Mouse (Mus musculus) mouse embryonic stem cell (cell line): ENCODE data around the gene Rbm17.

Experiments
- in situ Hi-C, 2 experiments: fragments of 300-500 bp; cut with MboI; formaldehyde crosslinking; loops; 1 replicate in 1 of 2; 3 replicates in 1 of 2; pipeline ENCODE4 v1.14.3; 2019 to 2020; ENCODE audit warnings: low sequenced_read_pairs in 2 of 2, low pct_unique_long_range_greater_than_20kb in 1 of 2, mixed read lengths in 1 of 2; ENCODE audit not compliant: unreplicated experiment in 1 of 2

Gene Rbm17

DNA sequence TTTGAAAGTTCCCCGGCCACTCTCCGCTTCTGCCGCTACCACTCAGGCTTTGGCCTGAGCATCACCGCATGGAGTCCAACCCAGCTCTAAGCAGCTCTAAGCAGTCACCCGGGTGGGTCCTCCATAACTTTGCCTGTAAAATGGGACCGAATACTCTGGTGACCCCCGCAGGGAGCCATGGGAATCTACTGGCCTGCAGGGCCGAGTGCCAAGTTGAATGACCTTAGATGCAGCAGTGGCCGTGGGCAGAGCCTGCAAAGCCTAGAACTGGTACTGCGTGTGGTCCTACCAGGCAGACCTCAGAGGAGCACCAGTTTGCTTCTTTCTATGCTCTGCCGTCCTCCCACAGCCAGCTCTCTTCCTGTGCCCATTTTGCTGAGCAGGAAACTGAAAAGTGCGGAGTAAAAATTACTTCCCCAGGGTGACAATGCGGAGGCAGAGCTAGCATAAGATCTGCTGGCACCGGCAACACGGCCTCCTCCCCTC is 50.9 kb downstream of the Rbm17 start:
- in situ Hi-C loops = no loop called here

DNA sequence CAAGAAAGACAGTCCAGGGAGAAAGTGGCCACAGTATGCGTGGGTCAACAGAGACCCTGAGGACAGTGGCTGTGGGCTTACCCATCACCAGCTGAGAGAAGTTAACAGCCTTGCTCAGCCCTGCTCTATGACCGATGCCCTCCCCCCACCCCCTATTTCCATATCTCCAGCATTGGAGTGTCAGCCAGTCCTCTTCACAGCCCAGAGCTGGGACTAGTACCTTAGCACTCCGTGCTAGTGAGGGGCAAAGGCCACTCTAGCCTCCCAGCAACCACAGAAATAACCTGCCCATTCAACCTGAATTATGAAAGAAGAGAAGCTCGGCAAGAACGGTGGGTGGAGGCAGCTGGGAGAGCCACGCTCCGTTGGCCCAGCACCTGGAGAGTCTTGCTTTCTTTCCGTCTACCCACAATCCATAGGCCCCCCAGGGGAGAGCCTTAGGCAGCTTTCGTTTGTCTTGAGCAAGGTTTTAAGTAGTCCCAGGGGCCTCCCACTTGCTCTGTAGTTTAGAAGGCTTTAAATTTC is 51.6 kb downstream of the Rbm17 start:
- in situ Hi-C loops = no loop called here

DNA sequence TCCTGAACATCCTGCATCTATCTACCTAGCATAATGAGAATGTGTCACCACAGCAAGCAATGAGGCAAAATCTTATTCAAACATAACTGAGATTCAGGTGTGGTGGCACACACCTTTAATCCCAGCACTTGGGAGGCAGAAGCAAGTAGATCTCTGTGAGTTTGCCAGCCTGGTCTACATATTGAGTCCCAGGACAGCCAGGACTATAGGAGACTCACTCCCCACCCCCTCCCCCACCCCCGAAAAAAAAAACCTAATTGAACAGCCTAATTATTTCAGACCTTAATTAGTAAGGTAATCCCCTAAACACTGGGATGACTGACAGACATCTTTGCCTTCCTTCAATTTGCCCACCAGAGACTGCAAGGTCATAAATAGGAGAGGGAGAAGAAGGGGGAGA is 52.2 kb downstream of the Rbm17 start:
- in situ Hi-C loops = no loop called here

DNA sequence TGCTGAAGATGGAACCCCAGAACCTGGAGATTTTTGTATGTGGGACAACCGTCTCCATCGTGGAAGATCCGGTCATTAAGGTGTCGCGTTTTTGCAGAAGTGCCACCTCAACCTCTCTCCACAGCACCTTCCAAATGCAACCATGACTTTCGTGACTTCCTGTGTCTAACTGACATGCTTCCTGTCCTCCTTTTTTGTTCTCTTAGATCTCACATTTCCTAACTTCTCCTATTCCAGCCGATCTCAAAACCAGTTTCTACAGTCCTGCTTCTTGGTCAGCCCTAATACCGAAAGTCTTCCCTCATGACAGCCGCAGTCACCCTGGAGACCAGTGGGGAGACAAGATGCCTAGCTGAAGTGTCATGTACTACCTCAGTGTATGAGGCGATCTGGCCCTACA is 55.4 kb downstream of the Rbm17 start:
- in situ Hi-C loops = loop anchor here in 1 of 2 experiments (10.0 kb wide), 1 partner anchor 214 kb away; no protein-coding TSS in a partner anchor

DNA sequence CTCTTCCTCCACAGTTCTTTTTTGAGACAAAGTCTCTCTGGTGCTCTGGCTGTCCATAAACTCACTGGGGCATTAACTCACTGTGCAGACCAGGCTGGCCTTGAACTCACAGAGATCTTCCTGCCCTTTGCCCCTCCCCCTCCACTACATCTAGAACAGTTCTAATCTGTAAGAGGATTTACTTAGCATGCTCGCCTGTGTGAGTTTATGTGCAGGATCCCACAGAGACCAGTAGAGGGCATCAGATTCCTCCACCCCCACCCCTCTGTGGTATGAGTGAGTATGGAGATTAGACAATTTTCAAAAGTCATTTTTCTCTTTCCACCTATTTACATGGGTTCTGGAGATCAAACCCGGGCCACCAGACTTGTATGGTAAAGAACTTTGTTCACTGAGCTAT is 56.3 kb downstream of the Rbm17 start:
- in situ Hi-C loops = loop anchor here in 1 of 2 experiments (10.0 kb wide), 1 partner anchor 213 kb away; no protein-coding TSS in a partner anchor

DNA sequence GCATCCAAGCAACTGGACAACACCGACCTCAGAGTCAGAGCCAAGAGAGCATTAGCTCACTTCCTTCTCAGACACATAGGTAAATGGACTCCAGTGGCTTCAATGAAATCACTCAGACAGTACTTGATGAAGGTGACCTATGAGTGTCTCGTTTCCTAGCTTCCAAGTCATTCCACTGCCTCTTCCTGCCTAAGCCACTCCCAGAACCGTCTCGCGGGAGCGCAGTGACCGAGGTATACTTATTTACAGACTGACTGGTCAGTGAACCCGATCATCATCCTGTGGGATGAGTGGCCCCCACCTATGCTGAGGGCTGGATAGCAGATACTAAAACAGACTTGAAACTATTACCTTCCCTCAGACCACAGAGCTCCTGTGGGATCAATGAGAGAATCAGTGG is 57.9 kb downstream of the Rbm17 start:
- in situ Hi-C loops = loop anchor here in 1 of 2 experiments (10.0 kb wide), 1 partner anchor 211 kb away; no protein-coding TSS in a partner anchor

DNA sequence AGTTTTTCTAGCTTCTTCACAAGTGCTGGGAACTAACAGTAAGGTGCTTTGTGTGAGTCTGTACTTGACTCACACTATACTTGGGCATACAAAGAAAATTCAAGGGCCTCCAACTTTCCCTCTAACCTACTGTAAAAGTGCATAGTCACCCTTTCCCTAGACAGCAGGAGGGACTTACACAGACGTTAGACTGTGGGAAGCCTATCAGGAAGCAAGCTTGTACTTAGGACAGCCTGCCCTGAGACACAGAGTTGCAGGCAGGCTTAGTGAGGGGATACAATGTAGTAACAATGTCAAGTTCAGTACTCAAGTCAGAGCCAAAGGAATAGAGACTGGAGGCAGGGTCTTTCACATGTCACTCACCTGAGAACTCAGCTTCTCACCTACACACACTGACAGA is 58.6 kb downstream of the Rbm17 start:
- in situ Hi-C loops = loop anchor here in 1 of 2 experiments (10.0 kb wide), 1 partner anchor 211 kb away; no protein-coding TSS in a partner anchor

DNA sequence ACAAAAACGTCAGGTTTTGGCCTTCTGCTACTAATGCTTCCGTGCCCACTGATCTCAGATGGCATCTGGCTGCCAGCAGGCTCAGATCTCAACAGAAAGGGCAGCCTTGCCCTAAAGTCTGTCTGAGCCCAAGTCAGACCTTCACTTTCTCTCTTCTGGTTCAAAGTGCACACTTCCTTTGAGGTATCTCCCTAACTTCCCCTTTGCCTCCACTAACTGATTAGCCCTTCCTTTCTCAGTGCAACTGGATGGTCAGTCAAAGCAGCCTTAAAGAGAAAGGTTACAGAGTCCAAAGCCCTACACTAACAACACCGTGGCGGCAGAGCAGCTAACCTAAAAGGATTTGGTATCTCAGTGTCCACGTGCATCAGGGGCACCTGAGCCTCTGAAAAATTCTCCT is 59.6 kb downstream of the Rbm17 start:
- in situ Hi-C loops = loop anchor here in 1 of 2 experiments (10.0 kb wide), 1 partner anchor 210 kb away; no protein-coding TSS in a partner anchor

DNA sequence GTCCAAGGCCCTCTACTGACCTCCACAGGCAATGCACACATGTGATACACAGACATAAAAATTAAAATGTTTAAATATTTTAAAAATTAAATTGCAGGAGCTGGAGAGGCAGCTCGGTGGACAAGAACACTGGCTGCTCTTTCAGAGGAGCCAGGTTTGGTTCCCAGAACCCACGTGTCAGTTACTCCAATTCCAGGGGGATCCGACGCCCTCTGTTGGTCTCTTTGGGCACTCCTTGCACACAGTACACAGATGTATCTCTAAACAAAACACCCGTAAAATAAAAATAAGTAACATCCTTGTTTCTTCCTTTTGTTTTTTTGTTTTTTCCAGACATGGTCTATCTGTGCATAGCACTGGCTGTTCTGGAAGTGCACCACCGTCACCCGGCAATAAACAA is 60.8 kb downstream of the Rbm17 start:
- in situ Hi-C loops = loop anchor here in 1 of 2 experiments (10.0 kb wide), 1 partner anchor 208 kb away; no protein-coding TSS in a partner anchor

DNA sequence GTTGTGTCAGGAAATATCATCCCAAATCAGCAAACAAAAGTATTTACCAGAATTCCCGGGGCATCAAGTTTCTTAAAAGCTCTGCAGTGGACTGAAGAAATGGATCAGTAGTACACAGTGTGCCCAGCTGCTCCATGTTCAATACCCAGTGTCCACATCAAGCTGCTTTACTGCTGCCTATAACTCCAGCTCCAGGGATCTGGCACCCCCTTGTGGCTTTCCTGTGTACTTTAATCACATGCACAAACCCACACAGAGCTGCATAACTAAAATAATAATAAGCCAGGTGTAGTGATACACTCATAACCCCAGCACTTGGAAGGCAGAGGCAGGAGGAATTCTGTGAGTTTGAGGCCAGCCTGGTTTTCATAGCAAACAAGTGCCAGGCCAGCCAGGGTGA is 61.3 kb downstream of the Rbm17 start:
- in situ Hi-C loops = loop anchor here in 1 of 2 experiments (10.0 kb wide), 1 partner anchor 208 kb away; no protein-coding TSS in a partner anchor

DNA sequence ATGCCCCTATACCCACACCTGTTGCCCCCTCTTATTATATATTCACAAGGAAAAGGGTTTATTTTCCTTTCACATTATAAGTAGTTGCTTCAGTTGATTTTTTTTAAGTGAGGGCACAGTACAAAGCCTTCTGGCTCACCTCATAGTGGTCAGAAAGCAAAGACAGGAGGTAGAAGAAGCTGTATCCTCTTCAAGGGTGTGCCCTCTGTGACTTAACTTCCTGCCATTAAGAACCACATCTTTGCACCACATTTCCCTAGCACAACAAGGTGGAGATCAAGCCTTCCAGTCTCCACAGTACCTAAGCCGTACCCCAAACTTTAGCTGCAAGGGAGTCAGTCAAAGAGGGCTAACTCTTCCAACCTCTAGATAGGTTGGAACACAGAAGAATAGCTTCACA is 61.8 kb downstream of the Rbm17 start:
- in situ Hi-C loops = loop anchor here in 1 of 2 experiments (10.0 kb wide), 1 partner anchor 207 kb away; no protein-coding TSS in a partner anchor

DNA sequence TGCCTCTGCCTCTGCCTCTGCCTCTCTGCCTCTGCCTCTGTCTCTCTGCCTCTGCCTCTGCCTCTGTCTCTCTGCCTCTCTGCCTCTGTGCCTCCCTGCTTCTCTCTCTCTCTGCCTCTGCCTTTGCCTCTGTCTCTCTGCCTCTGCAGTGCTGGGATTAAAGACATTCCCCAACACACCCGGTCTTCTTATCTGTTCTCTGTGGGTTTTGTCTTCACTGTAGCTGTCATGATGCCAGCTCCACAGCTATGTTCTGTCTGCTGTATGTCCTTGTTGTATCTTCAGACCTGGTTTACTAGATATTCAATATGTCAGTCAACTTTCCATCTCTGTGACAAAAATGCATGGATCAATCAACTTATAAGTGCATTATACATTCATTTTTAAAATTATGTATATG is 62.4 kb downstream of the Rbm17 start:
- in situ Hi-C loops = loop anchor here in 1 of 2 experiments (10.0 kb wide), 1 partner anchor 207 kb away; no protein-coding TSS in a partner anchor

DNA sequence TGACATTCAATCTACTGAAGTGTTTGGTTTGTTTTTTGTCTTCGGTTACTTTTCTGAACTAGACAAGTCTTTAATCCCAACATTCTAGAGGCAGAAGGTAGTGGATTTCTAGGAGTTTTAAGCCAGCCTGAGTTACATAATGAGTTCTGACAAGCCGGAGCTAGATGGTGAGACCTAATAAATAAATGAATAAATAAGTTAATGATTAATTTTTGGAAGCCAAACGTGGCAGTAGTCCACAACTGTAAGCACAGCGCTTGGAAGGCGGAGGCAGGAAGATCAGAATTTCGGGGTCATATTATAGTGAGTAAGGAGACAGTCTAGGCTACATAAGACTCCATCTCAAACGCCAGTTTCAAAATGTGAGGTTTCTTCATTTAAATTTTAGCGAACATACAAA is 68.0 kb downstream of the Rbm17 start:
- in situ Hi-C loops = no loop called here
